Mouse (Mus musculus): ENCODE measurements around the gene Cnga1.

DNA sequence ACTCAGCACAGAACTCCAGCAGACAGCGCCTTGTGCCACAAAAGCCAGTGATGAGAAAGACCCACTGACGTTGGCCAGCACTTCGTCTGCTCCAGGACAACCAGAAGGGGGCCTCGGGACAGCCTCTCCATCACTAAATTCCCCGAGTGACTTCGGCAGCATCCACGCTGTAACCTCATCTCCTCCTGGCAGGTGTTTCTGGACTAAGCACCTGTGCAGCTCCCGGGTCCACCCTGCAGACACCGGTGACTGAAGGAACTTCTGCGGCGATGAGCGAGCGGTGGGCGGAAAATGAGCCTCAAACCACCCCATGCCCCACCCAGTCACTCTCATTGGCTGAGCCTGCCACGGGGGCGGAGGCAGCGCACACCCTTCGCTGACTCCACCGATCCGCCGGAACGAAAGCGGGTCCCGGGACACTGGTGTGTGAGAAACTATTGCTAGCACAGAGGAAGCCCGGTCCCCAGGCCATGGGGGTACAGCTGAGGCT lies 3.4 kb upstream of the Cnga1 start, which contains the start of gene Nipal1:
- no peak for TF ChIP-seq ZC3H11A (IDR thresholded peaks at IDR 0.05; ENCODE audit: borderline replicate concordance, low read depth, low read length)
- TF ChIP-seq CHD2 (IDR thresholded peaks at IDR 0.05; ENCODE audit: low read depth, low read length): no peak
- no peak for TF ChIP-seq MAFK (IDR thresholded peaks at IDR 0.05; ENCODE audit: insufficient read depth, low read depth, low read length)
- no peak for TF ChIP-seq HCFC1 (IDR thresholded peaks at IDR 0.05; ENCODE audit: borderline replicate concordance, insufficient read depth, low read length)
